Mouse (Mus musculus) induced T-regulatory cell, adult 2 months (primary cell): ENCODE results near the gene Fads3.

Experiments used
- DNase-seq: peaks from one replicate; pipeline ENCODE4 v3.0.0-alpha.2; 2012; ENCODE audit warnings: low read depth

Gene Fads3

GRCm38 (mm10) chr19:10021981-10022380 is 19.4 kb upstream of the Fads3 start:
- no peak for DNase-seq

- no peak for DNase-seq
These were observed 18.7 kb upstream of the Fads3 start for GRCm38 (mm10) chr19:10022414-10023303.

GRCm38 (mm10) chr19:10023304-10023758 is 18.0 kb upstream of the Fads3 start:
- no peak for DNase-seq

- DNase-seq, result no peak
These were observed 16.0 kb upstream of the Fads3 start for GRCm38 (mm10) chr19:10025169-10025875.

- DNase-seq, result no peak
These were observed 11.6 kb upstream of the Fads3 start for GRCm38 (mm10) chr19:10029746-10030145.

- peak; percentile 76 for DNase-seq
These were observed 8.0 kb upstream of the Fads3 start for GRCm38 (mm10) chr19:10033211-10033973.

- DNase-seq, result no peak
These were observed 7.0 kb upstream of the Fads3 start for GRCm38 (mm10) chr19:10034356-10034755.

GRCm38 (mm10) chr19:10034785-10035447 is 6.5 kb upstream of the Fads3 start:
- peak; percentile 83 for DNase-seq

- no peak for DNase-seq
These were observed 3.8 kb upstream of the Fads3 start for GRCm38 (mm10) chr19:10037534-10037933.

- DNase-seq, result no peak
These were observed 3.0 kb upstream of the Fads3 start for GRCm38 (mm10) chr19:10038364-10038763.

GRCm38 (mm10) chr19:10038910-10039309 is 2.5 kb upstream of the Fads3 start:
- no peak for DNase-seq

- no peak for DNase-seq
These were observed 1.8 kb upstream of the Fads3 start for GRCm38 (mm10) chr19:10039615-10040014.

GRCm38 (mm10) chr19:10040866-10041387 is 442 bp upstream of the Fads3 start:
- DNase-seq, result no peak

GRCm38 (mm10) chr19:10042232-10042631 is 863 bp downstream of the Fads3 start:
- no peak for DNase-seq

- no peak for DNase-seq
These were observed 1.4 kb downstream of the Fads3 start for GRCm38 (mm10) chr19:10042816-10043215.

- DNase-seq, result no peak
These were observed 2.3 kb downstream of the Fads3 start for GRCm38 (mm10) chr19:10043643-10044042.

GRCm38 (mm10) chr19:10045707-10046106 is 4.3 kb downstream of the Fads3 start:
- DNase-seq, result no peak

- DNase-seq, result no peak
These were observed 5.0 kb downstream of the Fads3 start for GRCm38 (mm10) chr19:10046346-10046745.

- DNase-seq, result no peak
These were observed 5.6 kb downstream of the Fads3 start for GRCm38 (mm10) chr19:10046983-10047382.

- no peak for DNase-seq
These were observed 8.2 kb downstream of the Fads3 start for GRCm38 (mm10) chr19:10049533-10049932.

GRCm38 (mm10) chr19:10050438-10050837 is 9.1 kb downstream of the Fads3 start:
- no peak for DNase-seq

GRCm38 (mm10) chr19:10052698-10053097 is 11.3 kb downstream of the Fads3 start:
- no peak for DNase-seq
